Mouse (Mus musculus): ENCODE data around the gene Ffar4.

Gene Ffar4

GRCm38 (mm10) chr19:38096858-38097758, at the start of gene Ffar4:
Gene Ffar4 (plus strand): TSS chr19:38097071.
- peak in 1 of 2 experiments; percentile 22 for DNase-seq (ENCODE audit: low spot score in 2 of 2)

GRCm38 (mm10) chr19:38049686-38050085, 47.2 kb upstream of the Ffar4 start:
- no peak for DNase-seq (ENCODE audit: low spot score in 2 of 2)

- no peak for DNase-seq (ENCODE audit: low spot score in 2 of 2)
Observed at GRCm38 (mm10) chr19:38053227-38054041, 43.4 kb upstream of the Ffar4 start.

- peak in 1 of 2 experiments; percentile 79 for DNase-seq (ENCODE audit: low spot score in 2 of 2)
Observed at GRCm38 (mm10) chr19:38054149-38054719, 42.6 kb upstream of the Ffar4 start.

- peak; percentile 96 to 97 for DNase-seq (ENCODE audit: low spot score in 2 of 2)
Observed at GRCm38 (mm10) chr19:38054720-38055192, 42.1 kb upstream of the Ffar4 start, which contains the start of gene Cep55. Gene Cep55 (plus strand): TSS chr19:38055011.

- DNase-seq (ENCODE audit: low spot score in 2 of 2): no peak
Observed at GRCm38 (mm10) chr19:38055798-38056197, 41.1 kb upstream of the Ffar4 start.

- no peak for DNase-seq (ENCODE audit: low spot score in 2 of 2)
Observed at GRCm38 (mm10) chr19:38056276-38056675, 40.6 kb upstream of the Ffar4 start.

GRCm38 (mm10) chr19:38056931-38057330, 39.9 kb upstream of the Ffar4 start:
- DNase-seq (ENCODE audit: low spot score in 2 of 2): no peak

GRCm38 (mm10) chr19:38063201-38063600, 33.7 kb upstream of the Ffar4 start:
- DNase-seq (ENCODE audit: low spot score in 2 of 2): no peak

GRCm38 (mm10) chr19:38064051-38064450, 32.8 kb upstream of the Ffar4 start:
- DNase-seq (ENCODE audit: low spot score in 2 of 2): no peak

- DNase-seq (ENCODE audit: low spot score in 2 of 2): no peak
Observed at GRCm38 (mm10) chr19:38073226-38073625, 23.6 kb upstream of the Ffar4 start.

GRCm38 (mm10) chr19:38075051-38075450, 21.8 kb upstream of the Ffar4 start:
- DNase-seq (ENCODE audit: low spot score in 2 of 2): no peak

- no peak for DNase-seq (ENCODE audit: low spot score in 2 of 2)
Observed at GRCm38 (mm10) chr19:38076251-38076650, 20.6 kb upstream of the Ffar4 start.

GRCm38 (mm10) chr19:38077851-38078540, 18.9 kb upstream of the Ffar4 start:
- no peak for DNase-seq (ENCODE audit: low spot score in 2 of 2)

- DNase-seq (ENCODE audit: low spot score in 2 of 2): no peak
Observed at GRCm38 (mm10) chr19:38081361-38081760, 15.5 kb upstream of the Ffar4 start.

- no peak for DNase-seq (ENCODE audit: low spot score in 2 of 2)
Observed at GRCm38 (mm10) chr19:38082931-38083525, 13.8 kb upstream of the Ffar4 start.

GRCm38 (mm10) chr19:38085841-38086240, 11.0 kb upstream of the Ffar4 start:
- no peak for DNase-seq (ENCODE audit: low spot score in 2 of 2)

GRCm38 (mm10) chr19:38086948-38087551, 9.8 kb upstream of the Ffar4 start:
- peak; percentile 47 to 55 for DNase-seq (ENCODE audit: low spot score in 2 of 2)

- DNase-seq (ENCODE audit: low spot score in 2 of 2): no peak
Observed at GRCm38 (mm10) chr19:38089358-38089757, 7.5 kb upstream of the Ffar4 start.

- no peak for DNase-seq (ENCODE audit: low spot score in 2 of 2)
Observed at GRCm38 (mm10) chr19:38091512-38091985, 5.3 kb upstream of the Ffar4 start.
